Mouse (Mus musculus) c-Kit-positive CD71-positive TER-119-positive erythroid progenitor cells, embryonic 14.5 days (primary cell): ENCODE results near the gene Txnrd1.

Experiments used
- DNase-seq: peaks from one replicate; pipeline ENCODE4 v3.0.0-alpha.2; 2013; ENCODE audit warnings: low spot score

Txnrd1 gene

GRCm38 (mm10) chr10:82866832-82867231, 33.1 kb downstream of the Txnrd1 start:
- DNase-seq, result no peak

- DNase-seq, result no peak
Observed at GRCm38 (mm10) chr10:82868418-82869086, 34.8 kb downstream of the Txnrd1 start.

GRCm38 (mm10) chr10:82875446-82875845, 41.7 kb downstream of the Txnrd1 start:
- DNase-seq, result no peak

- no peak for DNase-seq
Observed at GRCm38 (mm10) chr10:82876076-82876796, 42.5 kb downstream of the Txnrd1 start.

GRCm38 (mm10) chr10:82887354-82887753, 53.6 kb downstream of the Txnrd1 start:
- no peak for DNase-seq

GRCm38 (mm10) chr10:82888576-82888975, 54.8 kb downstream of the Txnrd1 start:
- no peak for DNase-seq

- DNase-seq, result no peak
Observed at GRCm38 (mm10) chr10:82889447-82889973, 55.8 kb downstream of the Txnrd1 start.

- DNase-seq, result no peak
Observed at GRCm38 (mm10) chr10:82890936-82891335, 57.2 kb downstream of the Txnrd1 start.

GRCm38 (mm10) chr10:82891427-82891826, 57.7 kb downstream of the Txnrd1 start:
- DNase-seq, result no peak

- DNase-seq, result no peak
Observed at GRCm38 (mm10) chr10:82892442-82893055, 58.8 kb downstream of the Txnrd1 start.

GRCm38 (mm10) chr10:82893872-82894650, 60.3 kb downstream of the Txnrd1 start:
- DNase-seq, result no peak

GRCm38 (mm10) chr10:82897936-82898335, 64.2 kb downstream of the Txnrd1 start:
- no peak for DNase-seq

GRCm38 (mm10) chr10:82898893-82899292, 65.1 kb downstream of the Txnrd1 start:
- no peak for DNase-seq

GRCm38 (mm10) chr10:82899810-82900421, 66.2 kb downstream of the Txnrd1 start:
- no peak for DNase-seq

- DNase-seq, result no peak
Observed at GRCm38 (mm10) chr10:82900546-82900945, 66.8 kb downstream of the Txnrd1 start.

- peak; percentile 73 for DNase-seq
Observed at GRCm38 (mm10) chr10:82901436-82901835, 67.7 kb downstream of the Txnrd1 start.

- no peak for DNase-seq
Observed at GRCm38 (mm10) chr10:82908526-82908925, 74.8 kb downstream of the Txnrd1 start.

- DNase-seq, result peak; percentile 69
Observed at GRCm38 (mm10) chr10:82909382-82909781, 75.6 kb downstream of the Txnrd1 start.

GRCm38 (mm10) chr10:82910198-82910597, 76.4 kb downstream of the Txnrd1 start:
- DNase-seq, result no peak

- no peak for DNase-seq
Observed at GRCm38 (mm10) chr10:82913238-82913637, 79.5 kb downstream of the Txnrd1 start.

GRCm38 (mm10) chr10:82913772-82914171, 80.0 kb downstream of the Txnrd1 start:
- DNase-seq, result no peak

GRCm38 (mm10) chr10:82918675-82919074, 84.9 kb downstream of the Txnrd1 start:
- DNase-seq, result no peak
